In genomic region chr16:35199721-35200431, GRCm38 (mm10) we compare ENCODE assay signal across 11 mouse cellular contexts. TPM values are rescaled to one million over a fixed set of nuclear protein-coding genes. Genes with fewer than 3 reads are reported as not detected.
DNase-seq lines count a peak whose midpoint lies in the region; ATAC-seq and TF ChIP-seq lines count a peak whose summit lies in the region.
"Had no signal": no experiment of that assay in that cellular context is flagged by ENCODE, and none has a peak within 500 bp of the region (broad histone marks: within the 10 kb centered on the region; RNA-seq: fewer than 3 reads in every experiment).

No protein-coding gene starts in this region.

- H3K36me3 ChIP-seq in heart, embryonic 13.5 days: no peaks in the 10 kb centered on the region
- H3K36me3 ChIP-seq in testis, adult 2 months (ENCODE audit: control insufficient read depth, insufficient read depth, low read length): no peaks in the 10 kb centered on the region
- no peaks in the 10 kb centered on the region for H3K36me3 ChIP-seq in lung, embryonic 15.5 days
- no peaks in the 10 kb centered on the region for H3K36me3 ChIP-seq in forebrain, embryonic 15.5 days
- H3K36me3 ChIP-seq: limb, embryonic 15.5 days had no signal

- intact Hi-C loops in heart, postnatal 10 days (cut with DNase I): no loop called here

- DNase-seq in heart, postnatal 10 days: no peak
- DNase-seq in testis, postnatal 10 days (ENCODE audit: low spot score): no peak
- DNase-seq in adrenal gland, adult 8-10 months: no peak
- no peak for DNase-seq in thymus, postnatal 36 days
- DNase-seq: cerebellum, adult 11 months had no signal

- H3K9me3 ChIP-seq in heart, embryonic 13.5 days: no peaks in the 10 kb centered on the region
- H3K9me3 ChIP-seq in lung, embryonic 15.5 days: no peaks in the 10 kb centered on the region
- no peaks in the 10 kb centered on the region for H3K9me3 ChIP-seq in forebrain, embryonic 15.5 days
- H3K9me3 ChIP-seq: limb, embryonic 15.5 days had no signal

- no peak for TF ChIP-seq CTCF in testis, adult 2 months (IDR thresholded peaks at IDR 0.05; ENCODE audit: control insufficient read depth, insufficient read depth, insufficient replicate concordance, low read depth, low read length)

- WGBS in heart, embryonic 13.5 days: 51% methylated on average over 6 of the region's 6 CpGs
- WGBS in lung, embryonic 15.5 days: 40% methylated on average over 6 of the region's 6 CpGs
- WGBS in forebrain, embryonic 15.5 days: 85% methylated on average over 6 of the region's 6 CpGs

- peak overlapping the region; percentile 87 for H3K27ac ChIP-seq in heart, embryonic 13.5 days (replicated peaks)
- H3K27ac ChIP-seq in testis, adult 2 months (ENCODE audit: control insufficient read depth, insufficient read depth, low read depth, low read length): peak overlapping the region; percentile 19; the same call in 1 of the 2 replicates
- H3K27ac ChIP-seq in lung, embryonic 15.5 days: peak overlapping the region; percentile 93
- H3K27ac ChIP-seq in forebrain, embryonic 15.5 days (replicated peaks): no peak overlapping the region
- H3K27ac ChIP-seq: limb, embryonic 15.5 days had no signal

- no peak; the same call in 1 of the 2 replicates for TF ChIP-seq POLR2A in testis, adult 2 months (IDR thresholded peaks at IDR 0.05; ENCODE audit: control insufficient read depth, low read depth, low read length)

- peak overlapping the region; percentile 60 for H3K9ac ChIP-seq in heart, embryonic 13.5 days
- no peak overlapping the region for H3K9ac ChIP-seq in lung, embryonic 15.5 days
- H3K9ac ChIP-seq in forebrain, embryonic 15.5 days (replicated peaks): no peak overlapping the region
- H3K9ac ChIP-seq: limb, embryonic 15.5 days had no signal

- H3K4me2 ChIP-seq in heart, embryonic 13.5 days: no peak overlapping the region
- no peak overlapping the region for H3K4me2 ChIP-seq in lung, embryonic 15.5 days
- no peak overlapping the region for H3K4me2 ChIP-seq in forebrain, embryonic 15.5 days (replicated peaks)
- H3K4me2 ChIP-seq: limb, embryonic 15.5 days had no signal

- H3K4me1 ChIP-seq in heart, embryonic 13.5 days: peaks cover 42% of the 10 kb centered on the region
- H3K4me1 ChIP-seq in testis, adult 2 months (ENCODE audit: control insufficient read depth, insufficient read depth, low read length): no peaks in the 10 kb centered on the region
- peaks cover 30% of the 10 kb centered on the region for H3K4me1 ChIP-seq in lung, embryonic 15.5 days
- H3K4me1 ChIP-seq in forebrain, embryonic 15.5 days: no peaks in the 10 kb centered on the region

- no peaks in the 10 kb centered on the region for H3K27me3 ChIP-seq in heart, embryonic 13.5 days (replicated peaks)
- H3K27me3 ChIP-seq in testis, adult 2 months (ENCODE audit: control insufficient read depth, insufficient read depth, low read length): no peaks in the 10 kb centered on the region
- H3K27me3 ChIP-seq in lung, embryonic 15.5 days: no peaks in the 10 kb centered on the region
- H3K27me3 ChIP-seq in forebrain, embryonic 15.5 days: no peaks in the 10 kb centered on the region
- H3K27me3 ChIP-seq: limb, embryonic 15.5 days had no signal

- ATAC-seq in heart, embryonic 13.5 days (ENCODE audit: extremely low read depth, insufficient number of reproducible peaks, low FRiP score, low TSS enrichment): no peak
- ATAC-seq in lung, embryonic 15.5 days (ENCODE audit: borderline replicate concordance, extremely low read depth, low FRiP score, low TSS enrichment): peak; percentile 87
- ATAC-seq in forebrain, embryonic 15.5 days (replicated peaks): no peak
- ATAC-seq: forebrain, embryonic 14.5 days had no signal

- no peak overlapping the region for H3K4me3 ChIP-seq in heart, embryonic 13.5 days
- H3K4me3 ChIP-seq in testis, adult 2 months (ENCODE audit: control insufficient read depth, low read depth, low read length): no peak overlapping the region
- H3K4me3 ChIP-seq in lung, embryonic 15.5 days: no peak overlapping the region
- no peak overlapping the region for H3K4me3 ChIP-seq in forebrain, embryonic 15.5 days
- H3K4me3 ChIP-seq: limb, embryonic 15.5 days had no signal

RNA-seq across cellular contexts. Expression of gene Adcy5, which starts 45.2 kb away (rescaled TPM):
- polyA plus RNA-seq in heart, embryonic 13.5 days (2015; fragmentation: Nextera tagmentation; extraction: Ambion mirVana): 5.4 and 6.1 TPM in 2 replicates
- 10 to 100 TPM; 55.1 to 56.3 TPM for total RNA-seq in heart, postnatal 10 days (2021)
- 2.8 and 3.5 TPM in 2 replicates for polyA plus RNA-seq in testis, adult 2 months (2012; rRNA removed)
- polyA plus RNA-seq in lung, embryonic 15.5 days (2015; fragmentation: Nextera tagmentation; extraction: Ambion mirVana): 1.5 and 1.6 TPM in 2 replicates
- 10 to 100 TPM; 11.8 to 19.1 (median 13.6) TPM for total RNA-seq in adrenal gland, adult 8-10 months (2022)
- polyA plus RNA-seq in forebrain, embryonic 15.5 days (2015; fragmentation: Nextera tagmentation; extraction: Ambion mirVana): 5.4 and 5.6 TPM in 2 replicates
